Mouse (Mus musculus) liver, postnatal 0 days (tissue): ENCODE measurements around the gene Hcar2. TPM values are rescaled to one million over a fixed set of nuclear protein-coding genes. Genes with fewer than 3 reads are reported as not detected.

Source experiments
- ATAC-seq: fragments of 200-750 bp; cut with Nextera tagmentation; 2 replicates; pipeline ENCODE4 v1.8.0; 2017; ENCODE audit warnings: mild to moderate bottlenecking, moderate library complexity
- DNase-seq: peaks from one replicate; pipeline ENCODE4 v3.0.0-alpha.2; 2016
- H3K27ac ChIP-seq: fragments of 300-500 bp; sonication (generic); 2 replicates; pipeline ENCODE4 v1.5.1; 2014; ENCODE audit warnings: antibody characterized with exemption, moderate library complexity, mild to moderate bottlenecking, low read depth
- H3K27me3 ChIP-seq: fragments of 300-500 bp; sonication (generic); 2 replicates; pipeline ENCODE4 v1.6.1; 2014; ENCODE audit warnings: low read length, control low read depth, mixed read lengths; ENCODE audit not compliant: insufficient read depth
- H3K36me3 ChIP-seq: fragments of 300-500 bp; sonication (generic); replicated peaks from 2 replicates; pipeline ENCODE4 v1.6.1; 2014; ENCODE audit warnings: mild to moderate bottlenecking, control low read depth, low read length, moderate library complexity, mixed read lengths; ENCODE audit not compliant: insufficient read depth
- H3K4me1 ChIP-seq: fragments of 300-500 bp; sonication (generic); 2 replicates; pipeline ENCODE4 v1.6.1; 2014; ENCODE audit warnings: antibody characterized with exemption, mild to moderate bottlenecking, control low read depth; ENCODE audit not compliant: insufficient read depth
- H3K4me2 ChIP-seq: fragments of 300-500 bp; sonication (generic); 2 replicates; pipeline ENCODE4 v1.6.1; 2014; ENCODE audit warnings: low read depth, mild to moderate bottlenecking, low read length, moderate library complexity, mixed read lengths
- H3K4me3 ChIP-seq: fragments of 300-500 bp; sonication (generic); 2 replicates; pipeline ENCODE4 v1.5.1; 2014; ENCODE audit warnings: low read depth, low read length
- H3K9ac ChIP-seq: fragments of 300-500 bp; sonication (generic); replicated peaks from 2 replicates; pipeline ENCODE4 v1.6.1; 2014; ENCODE audit warnings: mild to moderate bottlenecking, moderate library complexity
- H3K9me3 ChIP-seq: fragments of 300-500 bp; sonication (generic); 2 replicates; pipeline ENCODE4 v1.6.1; 2016; ENCODE audit warnings: mild to moderate bottlenecking, control low read depth, low read length, mixed read lengths
- CTCF ChIP-seq: sonication (generic); IDR thresholded peaks from 2 replicates; pipeline ENCODE4 v1.5.1; 2016; ENCODE audit warnings: antibody characterized with exemption, low read depth
- EP300 ChIP-seq: IDR thresholded peaks from 2 replicates; pipeline ENCODE4 v1.6.1; 2016; ENCODE audit warnings: antibody characterized with exemption, low read depth, mild to moderate bottlenecking
- WGBS: fragments of 180-500 bp; shearing (Covaris S2); extraction: QIAGEN DNeasy Blood & Tissue Kit; methylation state at CpG from one replicate; pipeline ENCODE4 v1.1.7; 2014; ENCODE audit not compliant: insufficient replicate concordance; 5-methylcytosine and 5-hydroxymethylcytosine counted together
- polyA plus RNA-seq: library from polyadenylated mRNA; unstranded; fragments of >200 nt; fragmentation: Nextera tagmentation; extraction: Ambion mirVana; gene quantifications from 2 replicates; pipeline ENCODE4 v1.2.1, GENCODE M21; 2015

Gene Hcar2
- polyA plus RNA-seq, 1 experiment from 2014 or later = 0.22 TPM

GRCm38 (mm10) chr5:123853877-123854504 lies 11.3 kb downstream of the Hcar2 start:
- peaks cover 12% of the 10 kb centered on the region for H3K4me1 ChIP-seq
- WGBS = 62% methylated on average over 11 of the region's 11 CpGs
- no peak overlapping the region for H3K4me3 ChIP-seq
- no peak for TF ChIP-seq EP300
- TF ChIP-seq CTCF = no peak
- H3K36me3 ChIP-seq = no peaks in the 10 kb centered on the region
- ATAC-seq (peak; percentile 81), DNase-seq (no peak)
- H3K4me2 ChIP-seq = no peak overlapping the region
- H3K27me3 ChIP-seq = no peaks in the 10 kb centered on the region
- H3K9ac ChIP-seq = no peak overlapping the region
- H3K27ac ChIP-seq = 0 out of 2 replicates have a peak overlapping the region, but pooled peaks have one; percentile 5
- H3K9me3 ChIP-seq = no peaks in the 10 kb centered on the region

GRCm38 (mm10) chr5:123851398-123851797 lies 13.9 kb downstream of the Hcar2 start:
- ATAC-seq (no peak), DNase-seq (no peak)
- Histone ChIP-seq H3K36me3 (no peaks in the 10 kb centered on the region), H3K4me1 (peaks cover 12% of the 10 kb centered on the region; the same call in 1 of the 2 replicates), H3K9ac (no peak overlapping the region), H3K27ac (no peak overlapping the region), H3K9me3 (no peaks in the 10 kb centered on the region), H3K4me3 (no peak overlapping the region), H3K4me2 (no peak overlapping the region), H3K27me3 (peaks cover 6% of the 10 kb centered on the region; the same call in 1 of the 2 replicates)
- 13% methylated on average over 2 of the region's 2 CpGs for WGBS
- TF ChIP-seq CTCF = no peak
- TF ChIP-seq EP300 = no peak

- peaks cover 9% of the 10 kb centered on the region; the same call in 1 of the 2 replicates for H3K27me3 ChIP-seq
- H3K9ac ChIP-seq = no peak overlapping the region
- H3K4me2 ChIP-seq = no peak overlapping the region
- ATAC-seq (no peak), DNase-seq (no peak)
- WGBS = 89% methylated on average over 14 of the region's 14 CpGs
- no peak overlapping the region for H3K27ac ChIP-seq
- H3K4me1 ChIP-seq = peaks cover 7% of the 10 kb centered on the region; the same call in 1 of the 2 replicates
- H3K9me3 ChIP-seq = no peaks in the 10 kb centered on the region
- no peaks in the 10 kb centered on the region for H3K36me3 ChIP-seq
- TF ChIP-seq EP300 (no peak), CTCF (no peak)
- no peak overlapping the region for H3K4me3 ChIP-seq
Measured at GRCm38 (mm10) chr5:123844316-123844715, 21.0 kb downstream of the Hcar2 start.

- Histone ChIP-seq H3K27me3 (peaks cover 9% of the 10 kb centered on the region; the same call in 1 of the 2 replicates), H3K9me3 (no peaks in the 10 kb centered on the region), H3K27ac (no peak overlapping the region), H3K9ac (no peak overlapping the region), H3K36me3 (no peaks in the 10 kb centered on the region), H3K4me3 (no peak overlapping the region), H3K4me1 (peaks cover 7% of the 10 kb centered on the region; the same call in 1 of the 2 replicates), H3K4me2 (no peak overlapping the region)
- TF ChIP-seq EP300 (no peak), CTCF (no peak)
- no peak for ATAC-seq
- 69% methylated on average over 4 of the region's 4 CpGs for WGBS
- DNase-seq = no peak
Measured at GRCm38 (mm10) chr5:123843816-123844215, 21.5 kb downstream of the Hcar2 start.

GRCm38 (mm10) chr5:123842935-123843282 lies 22.4 kb downstream of the Hcar2 start:
- 42% methylated on average over 3 of the region's 3 CpGs for WGBS
- no peak for DNase-seq
- Histone ChIP-seq H3K27me3 (peaks cover 5% of the 10 kb centered on the region; the same call in 1 of the 2 replicates), H3K4me2 (no peak overlapping the region), H3K4me1 (peaks cover 7% of the 10 kb centered on the region; the same call in 1 of the 2 replicates), H3K9ac (no peak overlapping the region), H3K27ac (no peak overlapping the region), H3K9me3 (no peaks in the 10 kb centered on the region), H3K36me3 (no peaks in the 10 kb centered on the region), H3K4me3 (no peak overlapping the region)
- ATAC-seq = no peak
- TF ChIP-seq EP300 = no peak
- TF ChIP-seq CTCF = no peak

- Histone ChIP-seq H3K4me1 (peaks cover 7% of the 10 kb centered on the region; the same call in 1 of the 2 replicates), H3K9ac (no peak overlapping the region), H3K9me3 (no peaks in the 10 kb centered on the region), H3K27me3 (0 out of 2 replicates have a peak, but pooled peaks cover 3% of the 10 kb centered on the region), H3K4me2 (no peak overlapping the region), H3K4me3 (no peak overlapping the region), H3K27ac (no peak overlapping the region), H3K36me3 (no peaks in the 10 kb centered on the region)
- 58% methylated on average over 11 of the region's 11 CpGs for WGBS
- DNase-seq (no peak), ATAC-seq (no peak)
- TF ChIP-seq CTCF = no peak
- no peak for TF ChIP-seq EP300
Measured at GRCm38 (mm10) chr5:123842221-123842934, 22.9 kb downstream of the Hcar2 start.
